Mouse (Mus musculus) WW6 (cell line): Measurements from ENCODE around the gene Oprm1.
A peak's percentile ranks its signal among the peaks of the same experiment; 100 is the strongest.
"Not testable (repeated sequence)": the region's sequence is repeated elsewhere in the genome, so short reads cannot be mapped to it uniquely, and the experiment has no call there.

Experiments
- DNase-seq: peaks from one replicate; pipeline ENCODE4 v3.0.0-alpha.2; 2013; ENCODE audit warnings: low read depth, low spot score

Gene Oprm1

DNA sequence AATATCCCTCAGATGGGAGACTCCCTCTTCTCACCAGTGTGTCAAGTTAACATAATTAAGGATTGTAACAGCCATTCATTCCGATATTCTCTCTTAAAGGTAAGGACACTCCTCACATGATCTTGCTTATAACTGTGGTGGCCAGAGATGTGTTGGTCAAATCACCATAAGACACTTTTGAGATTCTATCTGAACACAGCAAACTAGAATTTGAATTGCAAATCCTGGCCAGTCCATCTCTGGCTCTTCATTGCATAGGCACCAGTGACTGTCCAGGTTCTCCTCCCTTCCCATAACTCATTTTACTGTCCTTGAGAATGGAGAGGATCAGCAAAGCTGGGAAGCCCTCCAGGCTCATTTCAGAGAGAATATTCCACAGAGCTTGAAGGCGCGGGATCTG, at the start of gene Oprm1:
Gene Oprm1, plus strand, starts transcription at position 301 of the 400 bp plus-strand sequence.
- DNase-seq = no peak

- no peak for DNase-seq
These were observed 40.9 kb upstream of the Oprm1 start for GRCm38 (mm10) chr10:6717181-6717948.

- no peak for DNase-seq
These were observed 34.5 kb upstream of the Oprm1 start for GRCm38 (mm10) chr10:6723765-6724164.

DNA sequence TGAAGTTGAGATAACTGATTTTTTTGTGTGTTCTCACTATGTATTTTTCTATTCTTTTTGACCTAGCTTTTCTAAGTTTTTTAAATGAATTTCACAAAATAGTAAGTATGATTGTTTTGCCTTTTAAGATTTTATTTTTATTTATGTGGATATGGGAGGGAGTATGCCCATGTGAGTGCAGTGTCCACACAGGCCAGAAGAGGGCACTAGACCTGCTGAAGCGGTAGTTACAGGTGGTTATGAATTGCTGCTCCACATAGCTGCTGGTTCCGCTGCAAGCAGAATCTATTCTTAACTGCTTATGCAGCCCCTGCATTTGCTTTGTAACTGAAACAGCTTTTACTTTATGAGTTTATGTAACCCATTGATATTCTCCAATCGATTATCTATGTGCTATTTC, 29.8 kb upstream of the Oprm1 start:
- DNase-seq = no peak

GRCm38 (mm10) chr10:6753375-6753774, 4.9 kb upstream of the Oprm1 start:
- DNase-seq = no peak

GRCm38 (mm10) chr10:6761287-6761811, 3.0 kb downstream of the Oprm1 start, which contains the start of gene Gm10945:
Gene Gm10945 (minus strand): TSS chr10:6761761.
- no peak for DNase-seq

- peak; percentile 56 for DNase-seq
These were observed 30.4 kb downstream of the Oprm1 start for GRCm38 (mm10) chr10:6788517-6789237.

DNA sequence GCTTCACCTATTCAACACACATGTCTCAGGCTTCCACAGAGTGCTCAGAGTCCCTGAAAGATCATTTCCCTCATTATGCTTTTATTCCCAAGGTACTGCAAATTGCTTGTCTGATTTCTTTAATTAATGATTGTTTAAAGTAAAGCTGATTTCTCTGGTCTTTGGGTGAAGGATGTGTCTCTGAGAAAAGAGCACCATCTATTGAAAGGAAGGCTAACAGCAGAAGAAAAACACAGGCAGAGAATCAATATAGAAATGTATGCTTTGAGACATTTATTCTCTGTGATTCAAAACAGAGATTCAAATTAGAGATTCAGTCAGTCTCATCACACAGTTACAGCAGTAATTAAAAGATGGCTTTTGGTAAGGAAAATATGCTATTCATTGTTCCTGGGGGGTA, 31.9 kb downstream of the Oprm1 start:
- no peak for DNase-seq

- DNase-seq = peak; percentile 13
These were observed 62.3 kb downstream of the Oprm1 start for GRCm38 (mm10) chr10:6820626-6821025.

DNA sequence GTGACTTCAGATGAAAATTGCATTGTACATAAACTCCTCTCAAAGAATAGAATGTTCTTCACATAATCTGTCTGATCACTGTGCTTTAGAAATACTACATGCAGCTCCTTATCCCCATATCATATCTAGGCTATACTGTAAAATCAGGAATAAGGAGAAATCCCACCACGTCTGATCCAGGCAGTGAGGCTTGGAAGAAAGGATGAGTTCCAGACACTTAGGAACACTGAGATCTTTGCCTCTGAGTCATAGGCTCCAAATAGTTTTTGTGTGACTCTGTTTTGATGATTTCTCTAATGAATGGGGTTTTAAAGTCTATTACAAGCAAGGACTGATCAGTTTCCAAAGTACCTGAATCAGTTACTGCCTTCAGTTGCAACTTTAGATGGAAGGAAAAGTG, 83.9 kb downstream of the Oprm1 start:
- DNase-seq = no peak

DNA sequence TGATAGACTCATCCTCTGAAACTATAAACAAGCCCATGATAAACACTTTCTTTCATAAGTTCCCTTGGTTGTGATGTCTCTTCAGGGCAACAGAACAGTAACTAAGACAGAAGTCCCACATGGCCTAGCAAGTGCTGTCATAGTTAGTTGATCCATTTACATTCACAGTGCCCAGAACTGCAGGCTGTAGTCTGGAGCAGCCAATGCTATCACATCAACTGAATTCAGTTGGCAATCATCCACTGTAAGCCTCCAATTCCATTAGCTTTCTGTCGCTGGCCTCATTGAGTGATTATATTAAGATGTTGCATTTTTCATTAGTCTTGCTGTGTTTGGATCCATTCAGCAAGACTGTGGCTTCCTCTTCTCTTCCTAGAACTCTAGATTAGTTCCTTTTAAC, 88.0 kb downstream of the Oprm1 start:
- no peak for DNase-seq

- DNase-seq = no peak
These were observed 90.0 kb downstream of the Oprm1 start for GRCm38 (mm10) chr10:6848162-6848754.

GRCm38 (mm10) chr10:6848834-6849233, 90.5 kb downstream of the Oprm1 start:
- DNase-seq = no peak

- DNase-seq = no peak
These were observed 97.5 kb downstream of the Oprm1 start for GRCm38 (mm10) chr10:6855812-6856211.

DNA sequence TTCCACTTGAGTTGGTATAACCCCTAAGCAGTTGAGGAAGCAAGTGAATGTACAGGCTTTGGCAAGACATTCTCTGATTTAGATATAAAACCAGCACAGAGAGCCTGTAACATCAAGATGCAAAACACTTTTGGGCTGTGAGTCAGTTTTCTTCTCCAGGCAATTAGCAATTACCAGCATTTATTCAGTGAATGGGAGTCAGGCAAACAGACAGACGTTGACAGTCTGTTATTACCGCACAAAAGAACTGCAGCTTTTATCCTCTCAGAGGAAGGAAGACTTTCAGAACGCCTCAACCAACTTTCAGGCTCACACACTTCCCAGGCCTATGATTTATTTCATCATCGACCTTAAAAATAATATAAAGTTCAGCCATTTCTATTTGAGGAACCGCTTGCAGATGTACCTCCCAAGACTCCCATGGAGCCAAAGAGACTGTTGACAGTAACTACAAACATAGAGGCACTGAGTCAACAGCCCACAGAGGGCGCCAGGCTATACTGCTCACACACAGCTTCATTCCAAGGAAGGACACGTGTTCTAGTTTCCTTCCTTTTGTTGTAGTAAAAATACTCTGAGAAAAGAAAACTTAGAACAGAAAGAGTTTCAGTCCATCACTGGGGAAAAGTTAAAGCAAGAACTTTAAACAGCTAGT, 113.2 kb downstream of the Oprm1 start:
- DNase-seq = no peak

- no peak for DNase-seq
These were observed 115.6 kb downstream of the Oprm1 start for GRCm38 (mm10) chr10:6873917-6874316.

DNA sequence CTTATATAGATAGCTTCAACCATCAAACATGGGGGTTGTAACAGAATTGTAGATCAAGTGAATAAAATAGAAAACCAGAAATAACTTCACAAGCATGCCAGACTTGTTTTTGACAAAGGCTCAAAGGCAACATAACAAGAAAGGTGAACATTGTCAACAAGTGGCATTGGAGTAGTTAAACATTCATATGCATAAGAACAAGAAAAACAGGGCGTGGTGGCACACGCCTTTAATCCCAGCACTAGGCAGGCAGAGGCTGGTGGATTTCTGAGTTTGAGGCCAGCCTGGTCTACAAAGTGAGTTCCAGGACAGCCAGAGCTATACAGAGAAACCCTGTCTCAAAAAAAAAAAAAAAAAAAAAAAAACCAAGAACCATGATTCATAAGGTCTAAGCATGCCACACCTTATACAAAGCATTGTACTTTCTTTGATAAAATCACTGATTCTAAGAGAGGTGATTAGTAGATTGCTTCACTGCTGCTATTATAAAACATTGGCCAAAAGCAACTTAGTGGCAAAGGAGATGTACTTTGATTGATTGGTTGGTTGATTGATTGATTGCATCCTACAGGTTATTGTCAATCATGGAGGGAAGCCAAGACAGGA, 120.1 kb downstream of the Oprm1 start:
- DNase-seq = no peak

- not testable (repeated sequence) for DNase-seq
These were observed 123.7 kb downstream of the Oprm1 start for GRCm38 (mm10) chr10:6882041-6882440.

DNA sequence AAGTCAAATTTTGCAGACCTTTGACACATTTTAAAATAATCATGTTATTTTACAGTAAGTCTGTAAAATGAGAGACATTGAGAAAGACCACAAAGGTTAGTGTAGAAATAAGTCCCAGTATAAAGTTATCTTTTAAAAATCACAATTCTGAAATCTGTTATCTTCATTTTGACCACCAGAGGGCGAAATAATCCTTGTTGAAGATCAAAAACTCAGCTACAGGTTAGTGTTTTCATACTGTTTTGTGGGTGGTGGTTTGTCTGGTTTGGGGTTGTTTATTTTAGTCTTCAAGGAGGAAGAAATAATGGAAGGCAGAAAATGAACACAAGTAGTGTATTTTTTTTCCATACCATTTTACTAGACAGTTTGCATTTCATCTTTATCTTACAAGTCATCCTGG, 127.2 kb downstream of the Oprm1 start:
- DNase-seq = no peak

DNA sequence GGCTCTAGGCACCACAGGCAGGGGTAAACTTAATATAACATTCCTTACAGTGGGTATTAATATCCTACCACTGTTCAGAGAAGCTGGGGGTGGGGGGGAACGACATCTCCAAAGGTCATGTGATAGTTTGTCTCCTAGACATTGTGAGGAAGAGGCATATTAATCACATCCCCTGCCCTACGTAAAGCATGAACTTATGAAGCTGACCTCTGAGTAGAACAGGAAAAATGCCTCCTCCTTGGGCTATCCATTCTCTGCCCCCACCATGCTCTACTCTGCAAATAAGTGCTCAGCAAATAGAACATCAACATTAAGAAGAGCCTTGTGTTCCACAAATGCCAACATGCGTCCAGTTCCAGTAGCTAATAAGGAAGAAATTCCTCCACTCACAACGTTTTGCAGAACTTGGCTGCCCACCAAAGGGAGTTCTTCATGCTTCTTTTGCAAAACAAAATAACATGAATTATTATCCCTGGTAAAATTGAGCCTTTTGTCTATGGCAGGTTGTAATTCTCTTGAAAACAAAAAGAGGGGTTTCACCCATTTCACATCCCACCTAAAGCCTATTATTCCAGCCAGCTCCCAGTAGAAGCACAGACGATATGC, 131.4 kb downstream of the Oprm1 start:
- no peak for DNase-seq
